Mouse (Mus musculus): ENCODE measurements around the gene Cenpq.

The Cenpq gene

DNA sequence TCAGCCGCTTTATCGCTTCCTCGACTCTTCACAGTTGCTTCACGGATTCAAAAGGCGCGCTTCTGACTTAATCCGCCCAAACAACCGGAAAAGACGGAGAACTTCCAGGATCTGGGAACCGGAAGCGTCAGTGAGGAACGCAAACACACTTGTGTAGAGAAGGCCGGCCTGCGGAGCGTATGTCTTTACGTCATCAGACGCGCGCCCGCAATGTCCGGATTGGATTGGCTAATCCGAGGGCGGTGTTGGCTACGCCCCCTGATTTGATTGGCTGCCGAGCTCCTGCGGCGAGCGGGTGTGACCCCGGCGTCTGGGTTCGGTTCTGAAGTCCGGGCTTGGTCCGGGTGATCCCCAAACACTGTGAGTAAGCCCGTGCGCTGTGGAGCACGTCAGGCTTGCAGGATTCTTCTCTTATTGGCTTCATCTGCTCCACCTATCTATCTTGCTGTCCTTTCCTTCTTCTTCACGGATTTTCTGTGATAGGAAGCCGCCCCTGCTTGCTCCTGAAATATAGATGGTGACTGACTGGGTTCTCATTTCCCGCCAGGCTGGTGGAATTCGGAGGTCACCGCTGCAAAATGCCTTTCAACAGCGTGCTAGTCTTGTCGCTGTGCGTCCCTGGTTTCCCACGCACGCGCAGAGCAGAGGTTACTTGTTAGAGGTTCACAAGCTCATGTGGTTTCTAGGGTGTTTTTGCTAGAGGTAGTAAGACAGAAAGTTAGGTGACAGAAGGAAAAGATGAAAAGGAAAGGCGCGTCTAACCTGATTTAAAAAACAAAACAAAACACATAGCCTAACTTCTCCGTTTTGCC, at the start of gene Cenpq, which contains the start of gene Mut:
Gene Cenpq, minus strand, starts transcription at position 628 of the 812 bp plus-strand sequence.
Gene Mut, plus strand, starts transcription at position 266 of the 812 bp plus-strand sequence.
- peak; percentile 94 for DNase-seq (ENCODE audit: low read depth, low spot score)

DNA sequence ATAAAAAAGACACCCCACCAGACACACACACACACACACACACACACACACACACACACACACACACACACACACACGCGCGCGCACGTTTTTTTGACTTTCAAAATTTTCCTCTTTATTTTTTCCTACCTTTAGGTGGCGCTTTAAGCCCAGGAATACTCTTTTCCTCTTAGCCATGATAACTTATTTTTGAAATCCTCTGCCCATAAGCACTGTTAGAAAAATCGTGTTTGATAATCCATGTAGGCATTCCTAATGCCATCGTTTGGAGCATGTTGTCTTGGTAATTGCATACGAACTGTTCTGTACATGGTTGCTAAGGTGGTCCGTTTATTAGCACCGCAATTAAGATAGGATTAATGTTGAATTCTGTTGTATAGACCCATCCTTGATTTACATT, 43.1 kb upstream of the Cenpq start:
- no peak for DNase-seq (ENCODE audit: low read depth, low spot score)

DNA sequence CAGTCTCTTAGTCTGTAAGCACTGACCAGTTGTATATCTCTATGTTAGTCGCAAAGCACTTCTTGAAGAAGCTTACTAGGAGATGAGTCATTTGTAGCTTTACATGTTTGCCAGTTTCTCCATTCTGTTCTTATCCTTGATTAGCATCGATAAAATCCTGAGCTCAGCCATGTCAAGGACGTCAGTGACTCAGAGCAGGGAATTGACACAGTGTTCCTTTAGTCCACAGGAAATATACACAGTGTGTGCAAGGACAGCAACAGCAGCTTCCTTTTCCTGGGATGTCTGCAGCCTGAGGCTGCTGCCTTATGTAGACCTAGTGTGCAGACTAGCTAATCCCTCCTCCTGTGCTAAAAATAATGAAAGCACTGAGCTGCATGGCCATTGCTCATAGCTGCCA, 13.7 kb upstream of the Cenpq start:
- DNase-seq (ENCODE audit: low read depth, low spot score) = no peak

DNA sequence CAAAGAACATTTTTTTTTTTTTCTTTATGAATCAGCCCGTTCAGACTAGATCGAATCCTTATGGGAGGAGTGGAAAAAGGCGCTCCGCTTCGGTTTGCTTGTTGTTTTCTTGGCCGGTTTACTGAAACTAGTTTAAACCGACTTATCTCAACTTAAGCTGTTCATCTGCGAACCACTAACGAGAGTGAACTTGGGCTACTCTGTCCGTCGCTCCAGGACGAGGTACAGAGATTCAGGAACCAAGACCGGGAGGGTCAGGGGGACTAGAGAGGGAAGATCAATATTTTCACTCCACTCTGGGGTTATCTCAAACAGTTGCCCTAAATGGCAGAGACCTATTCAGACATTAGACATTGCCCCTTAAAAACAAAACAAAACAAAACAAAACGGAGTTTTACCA, 862 bp downstream of the Cenpq start:
- DNase-seq (ENCODE audit: low read depth, low spot score) = no peak

DNA sequence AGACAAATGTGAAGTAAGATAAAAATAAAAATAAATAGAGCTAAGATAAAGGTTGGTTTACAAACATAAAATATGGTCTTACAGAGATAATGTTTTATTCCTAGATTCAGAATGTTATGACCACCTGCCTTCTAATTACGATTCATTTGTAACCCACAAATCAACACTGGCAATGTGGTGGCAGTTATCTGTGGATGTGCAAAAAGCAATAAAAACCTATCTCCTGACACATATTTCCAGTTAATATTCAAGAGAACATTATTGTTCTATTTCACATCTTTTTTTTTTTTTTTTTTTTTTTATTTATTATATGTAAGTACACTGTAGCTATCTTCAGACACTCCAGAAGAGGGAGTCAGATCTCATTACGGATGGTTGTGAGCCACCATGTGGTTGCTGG, 19.3 kb downstream of the Cenpq start:
- DNase-seq (ENCODE audit: low read depth, low spot score) = no peak

DNA sequence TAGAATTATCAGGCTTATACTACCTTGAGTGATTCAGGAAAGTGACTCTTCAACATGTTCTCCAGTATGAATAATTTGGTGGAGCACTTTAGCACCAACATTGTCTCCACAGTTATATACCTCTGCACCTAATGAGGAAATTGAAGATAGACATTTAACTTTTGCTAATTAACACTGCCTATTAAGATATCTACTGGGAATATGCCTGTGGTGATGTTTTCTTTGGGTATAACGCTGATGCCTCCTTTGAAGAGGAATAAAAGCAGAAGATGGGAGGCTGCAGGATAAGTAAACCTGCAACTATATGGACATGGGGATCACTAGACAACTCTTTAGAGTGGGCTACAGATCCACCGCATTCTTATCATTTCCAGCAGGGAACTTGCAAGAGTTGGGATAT, 20.6 kb downstream of the Cenpq start, which contains the start of gene Glyatl3:
Gene Glyatl3, minus strand, starts transcription at position 101 of the 400 bp plus-strand sequence.
- no peak for DNase-seq (ENCODE audit: low read depth, low spot score)

DNA sequence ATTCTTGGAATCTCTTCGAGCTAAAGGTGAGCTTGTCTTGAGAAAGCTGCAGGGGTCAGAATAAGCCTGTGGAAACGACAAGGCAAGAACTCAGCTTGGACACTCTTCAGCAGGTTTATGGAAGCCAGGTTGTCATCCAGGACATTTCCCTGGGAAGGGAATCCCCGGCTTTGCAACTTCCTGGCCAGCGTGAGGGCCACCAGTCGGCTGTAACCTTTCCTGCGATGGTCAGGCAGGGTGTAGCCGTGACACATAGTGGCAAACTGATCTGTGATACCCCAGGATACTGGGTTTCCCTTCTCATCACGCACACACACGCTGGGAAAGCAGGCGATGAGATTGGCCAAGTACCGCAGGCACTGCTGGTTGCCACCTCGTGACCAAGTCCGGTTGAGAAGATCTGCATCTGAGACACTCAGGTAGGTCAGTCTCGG, 30.1 kb downstream of the Cenpq start:
- no peak for DNase-seq (ENCODE audit: low read depth, low spot score)

DNA sequence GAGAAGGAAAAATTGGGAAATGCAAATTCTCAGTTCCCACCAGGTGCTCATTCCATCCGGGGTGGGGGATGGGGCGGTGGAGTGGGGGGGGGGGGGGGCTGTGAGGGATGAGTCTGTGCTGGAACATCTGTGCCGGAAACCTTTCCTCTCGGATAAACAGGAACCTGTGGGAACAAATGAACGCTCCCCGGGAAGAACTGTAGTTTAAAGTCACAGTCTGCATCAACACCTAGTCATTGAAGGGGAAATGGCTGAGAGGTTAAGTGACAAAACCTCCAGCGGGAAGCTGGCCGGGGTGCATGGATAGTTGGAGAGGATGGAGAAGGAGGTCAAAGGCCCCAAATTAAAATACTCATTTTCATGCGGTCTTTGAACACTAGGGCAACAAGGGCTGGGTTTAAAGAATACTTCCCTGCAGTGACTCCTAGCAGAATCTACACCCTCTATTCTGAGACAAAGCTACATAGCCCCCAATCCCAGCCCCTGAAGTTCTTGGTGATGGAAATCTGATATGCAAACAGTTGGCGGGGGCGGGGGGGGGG, 30.7 kb downstream of the Cenpq start:
- no peak for DNase-seq (ENCODE audit: low read depth, low spot score)

DNA sequence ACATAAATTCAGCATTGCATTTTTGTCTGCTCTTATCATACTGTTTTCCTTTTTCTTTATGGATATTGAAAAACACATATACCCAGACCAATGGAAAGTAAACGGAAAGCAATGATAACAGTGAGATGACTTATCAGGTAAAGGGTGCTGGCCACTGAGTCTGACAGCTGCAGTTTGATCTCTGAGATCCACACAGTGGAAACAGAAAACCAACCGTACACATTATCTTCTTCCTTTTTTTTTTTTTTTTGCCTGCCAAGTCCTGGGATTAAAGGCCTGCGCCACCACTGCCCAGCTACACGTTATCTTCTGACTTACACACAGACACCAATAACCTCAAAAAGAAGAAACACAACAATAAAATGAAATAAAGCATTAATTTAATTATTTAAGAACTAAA, 31.5 kb downstream of the Cenpq start:
- DNase-seq (ENCODE audit: low read depth, low spot score) = no peak

DNA sequence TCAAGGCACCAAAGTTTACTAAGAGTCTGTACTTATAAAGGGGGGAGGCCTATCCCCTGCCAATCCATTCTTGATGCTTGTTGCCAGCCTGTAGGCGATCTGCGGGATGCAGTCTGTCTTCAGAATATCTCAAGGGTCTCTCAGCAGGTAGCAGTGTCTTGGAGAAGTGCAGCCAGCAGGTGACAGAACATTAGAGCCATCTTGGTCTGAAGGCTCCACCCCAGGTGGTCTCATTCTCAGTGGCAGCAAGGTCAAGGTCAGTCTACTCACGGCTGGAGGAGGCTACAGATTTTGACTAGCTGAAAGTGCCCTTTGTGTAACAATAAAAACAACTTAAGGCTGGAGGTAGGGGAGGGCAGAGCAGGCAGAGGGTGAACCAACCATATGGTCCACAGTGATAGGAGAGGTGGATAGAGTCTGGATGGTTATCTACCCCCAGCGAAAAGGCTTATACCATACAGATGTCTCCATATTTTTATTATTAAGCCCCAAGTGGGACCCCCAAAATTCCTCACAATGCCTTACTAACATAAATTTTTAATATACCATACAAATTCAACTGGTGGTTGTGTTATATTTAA, 35.0 kb downstream of the Cenpq start:
- no peak for DNase-seq (ENCODE audit: low read depth, low spot score)

DNA sequence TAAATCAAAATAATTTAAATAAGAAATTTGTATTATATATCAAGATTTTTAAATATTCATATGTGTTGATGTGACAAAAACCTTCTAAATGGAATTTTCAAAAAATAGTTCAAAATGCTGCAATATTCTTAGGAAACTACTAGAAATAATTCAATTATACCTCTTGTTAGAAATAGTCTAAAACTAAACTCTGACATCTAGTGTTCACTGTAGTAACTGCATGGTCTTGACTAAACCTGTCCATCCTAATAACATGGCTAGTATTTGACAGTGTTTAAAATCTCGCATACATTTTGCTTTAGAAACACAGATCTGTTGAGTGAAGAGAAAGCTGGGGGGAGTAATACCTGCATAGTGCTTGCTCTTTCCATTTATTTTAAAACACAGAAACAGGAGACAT, 38.0 kb downstream of the Cenpq start:
- DNase-seq (ENCODE audit: low read depth, low spot score) = no peak

DNA sequence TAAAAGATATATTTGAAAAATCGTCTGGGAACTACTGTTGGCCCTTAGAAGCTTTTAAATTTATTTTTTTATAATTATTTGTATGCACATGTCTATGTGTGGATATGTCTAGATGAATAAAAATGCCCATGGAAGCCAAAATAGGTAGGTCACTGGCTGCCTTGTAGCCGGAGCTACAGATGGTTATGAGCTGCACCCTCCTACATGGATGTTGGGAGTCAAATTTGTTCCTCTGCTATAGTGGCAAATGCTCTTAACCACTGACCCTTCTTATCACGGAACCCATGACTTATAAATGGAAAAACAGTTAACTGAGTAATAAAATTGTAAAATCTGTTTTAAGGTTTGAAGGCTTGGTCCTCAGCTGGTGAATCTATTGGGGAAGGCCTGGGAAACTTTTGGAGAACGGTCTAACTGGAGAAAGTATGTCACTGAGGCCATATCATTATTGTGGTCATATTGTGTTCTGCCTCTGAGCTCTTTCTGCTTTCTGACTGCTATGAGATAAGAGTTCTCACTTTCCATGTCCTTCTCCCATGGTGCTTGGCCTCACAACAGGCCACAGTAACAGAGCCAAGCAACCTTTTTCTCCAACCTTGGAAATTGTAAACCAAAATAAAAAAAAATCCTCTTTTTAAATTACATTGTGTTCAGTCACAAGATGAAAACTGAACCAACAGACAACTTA, 46.9 kb downstream of the Cenpq start:
- DNase-seq (ENCODE audit: low read depth, low spot score) = no peak

DNA sequence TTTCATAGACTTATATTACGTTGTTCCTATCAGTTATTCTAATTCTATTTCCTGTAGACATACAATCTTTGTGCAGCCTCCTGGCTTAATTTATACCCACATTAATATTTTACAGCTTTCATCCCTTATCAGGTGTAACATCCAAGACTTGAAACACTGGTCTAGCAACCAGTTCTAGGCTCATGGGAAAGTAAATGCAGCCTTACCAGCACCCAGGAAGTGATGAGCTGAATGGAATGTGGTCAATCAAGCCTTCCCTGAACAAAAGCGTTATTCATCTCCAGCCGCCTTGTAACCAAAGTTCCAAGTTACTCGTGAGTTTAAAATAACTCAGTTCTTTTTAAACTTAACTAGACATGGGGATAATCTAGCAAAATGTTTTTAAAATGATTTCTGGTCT, 49.7 kb downstream of the Cenpq start:
- no peak for DNase-seq (ENCODE audit: low read depth, low spot score)

DNA sequence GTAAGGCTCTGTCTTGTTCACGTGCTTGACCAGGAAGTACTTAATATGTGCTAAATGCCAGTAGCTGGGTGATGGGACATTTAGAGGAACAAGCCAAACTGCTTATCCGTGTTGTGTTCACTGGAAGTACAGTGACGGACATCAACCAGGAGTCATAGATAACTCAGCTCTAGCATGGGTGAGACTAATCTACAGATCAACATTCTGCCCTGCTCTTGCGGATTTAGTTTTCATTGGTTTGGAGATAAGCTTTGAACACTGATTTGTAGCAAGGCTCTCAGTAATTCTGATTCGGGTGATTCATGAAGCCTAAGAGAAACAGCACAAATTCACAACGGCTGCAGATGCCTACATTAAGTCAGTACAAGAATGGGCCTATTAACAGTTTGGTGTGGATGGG, 52.7 kb downstream of the Cenpq start:
- DNase-seq (ENCODE audit: low read depth, low spot score) = no peak

DNA sequence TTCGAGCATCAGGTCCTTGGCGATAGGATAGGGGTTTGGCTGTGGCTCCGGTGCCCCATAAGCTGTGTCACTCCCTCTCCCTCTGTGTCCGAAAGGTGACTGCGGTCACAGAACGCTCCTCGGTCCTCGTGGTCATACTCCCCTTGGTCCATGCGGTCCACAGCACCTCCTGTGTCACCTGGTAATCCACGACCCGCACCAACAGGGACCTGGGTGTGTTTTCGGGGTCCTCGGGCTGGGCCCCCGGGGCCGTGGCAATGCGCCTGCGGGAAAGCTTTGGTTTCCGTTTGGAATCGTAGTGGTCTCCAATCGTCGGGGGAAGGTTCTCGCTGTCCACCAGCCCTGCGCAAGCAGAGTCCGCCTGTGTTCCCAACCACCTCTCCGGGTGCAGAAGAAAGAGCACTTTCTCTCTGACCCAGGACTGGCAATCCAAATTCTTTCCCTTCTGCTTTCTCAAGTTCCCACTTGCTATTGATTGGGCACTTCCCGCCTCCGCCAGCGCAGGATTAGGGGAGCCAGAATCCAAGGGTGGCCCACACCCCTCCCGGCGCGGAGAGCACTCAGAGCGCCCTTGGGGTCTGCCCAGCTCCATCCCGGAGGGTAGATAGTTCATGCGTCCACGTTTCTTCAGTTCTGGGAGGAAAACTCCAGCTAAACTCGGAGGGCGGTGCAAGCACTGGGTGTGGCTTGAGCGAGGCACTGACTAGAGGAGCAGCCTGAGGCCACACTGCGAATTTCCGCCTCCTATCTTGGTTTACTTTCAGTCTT, 54.7 kb downstream of the Cenpq start, which contains the start of gene 9130008F23Rik:
Gene 9130008F23Rik, minus strand, starts transcription at position 636 of the 768 bp plus-strand sequence.
- DNase-seq (ENCODE audit: low read depth, low spot score) = no peak

DNA sequence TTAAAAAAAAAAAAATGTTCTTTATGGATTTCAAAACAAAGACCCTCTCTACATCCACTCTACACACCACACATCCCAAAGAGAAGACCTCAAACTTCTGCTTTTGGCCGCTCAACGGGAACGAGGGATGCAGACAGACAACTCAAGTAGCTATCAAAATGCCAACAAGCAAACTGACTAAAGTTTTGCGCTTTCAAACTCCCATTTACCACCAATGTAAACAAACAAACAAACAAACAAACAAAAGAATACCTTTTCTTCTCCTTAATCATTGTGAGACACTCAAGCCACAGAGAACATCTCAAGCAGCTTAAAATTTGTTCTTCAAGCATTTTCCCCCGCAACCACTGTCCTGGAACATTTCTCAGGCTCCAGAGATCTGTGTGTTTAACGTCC, 55.3 kb downstream of the Cenpq start:
- no peak for DNase-seq (ENCODE audit: low read depth, low spot score)

DNA sequence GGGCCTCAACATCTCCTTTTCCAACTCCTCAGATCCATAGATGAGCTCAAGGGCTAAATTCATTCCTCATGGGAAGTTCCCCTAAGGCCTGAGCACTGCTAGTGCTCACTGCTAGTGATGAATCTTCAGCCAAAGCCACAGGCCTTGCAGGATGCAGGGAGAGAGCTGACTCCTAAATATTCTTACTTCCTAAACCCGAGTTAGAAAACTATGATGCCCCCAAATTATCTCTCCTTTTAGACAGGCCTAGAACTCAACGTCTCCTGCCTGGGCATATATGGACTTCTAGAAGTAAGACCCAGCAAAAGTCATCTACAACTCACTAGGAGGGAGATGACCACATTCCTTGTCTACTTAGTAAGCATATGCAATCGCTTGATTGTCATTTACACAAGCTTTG, 57.1 kb downstream of the Cenpq start:
- DNase-seq (ENCODE audit: low read depth, low spot score) = no peak

DNA sequence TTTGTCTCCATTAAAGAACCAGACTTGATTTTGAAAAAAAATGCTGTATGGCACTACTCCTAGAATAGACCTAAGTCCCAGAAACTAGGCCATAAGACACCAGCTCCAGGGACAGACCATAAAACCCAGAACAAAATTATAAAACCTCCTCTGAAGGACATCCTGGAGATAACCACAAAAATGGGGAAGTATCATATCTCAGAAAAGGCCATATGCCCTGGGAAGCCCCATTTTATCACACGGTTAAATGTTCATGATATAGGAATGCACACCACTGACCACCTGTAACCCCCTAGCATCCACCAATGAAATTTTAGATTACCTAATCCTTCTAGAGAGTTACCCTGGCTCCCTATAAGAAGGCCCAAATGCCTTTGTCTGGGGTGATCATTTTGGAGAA, 59.3 kb downstream of the Cenpq start:
- no peak for DNase-seq (ENCODE audit: low read depth, low spot score)

DNA sequence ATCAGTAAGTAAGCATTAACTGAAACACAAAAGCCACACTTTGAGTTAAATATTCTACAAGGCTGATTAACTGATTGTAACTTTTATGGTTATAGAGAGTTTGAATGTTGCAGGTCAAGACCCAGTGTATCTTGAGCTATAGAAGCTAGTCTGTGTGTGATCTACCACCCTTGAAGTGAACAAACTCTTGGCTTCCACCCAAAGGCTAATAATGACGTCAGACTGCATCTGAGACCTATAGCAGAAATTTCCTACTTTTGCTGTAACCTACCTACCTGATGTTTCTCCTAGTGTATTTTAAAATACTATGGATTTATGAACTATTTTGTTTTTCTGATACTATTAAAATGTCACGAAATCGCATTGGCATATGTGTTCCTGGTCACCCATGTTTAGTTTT, 60.1 kb downstream of the Cenpq start:
- no peak for DNase-seq (ENCODE audit: low read depth, low spot score)

DNA sequence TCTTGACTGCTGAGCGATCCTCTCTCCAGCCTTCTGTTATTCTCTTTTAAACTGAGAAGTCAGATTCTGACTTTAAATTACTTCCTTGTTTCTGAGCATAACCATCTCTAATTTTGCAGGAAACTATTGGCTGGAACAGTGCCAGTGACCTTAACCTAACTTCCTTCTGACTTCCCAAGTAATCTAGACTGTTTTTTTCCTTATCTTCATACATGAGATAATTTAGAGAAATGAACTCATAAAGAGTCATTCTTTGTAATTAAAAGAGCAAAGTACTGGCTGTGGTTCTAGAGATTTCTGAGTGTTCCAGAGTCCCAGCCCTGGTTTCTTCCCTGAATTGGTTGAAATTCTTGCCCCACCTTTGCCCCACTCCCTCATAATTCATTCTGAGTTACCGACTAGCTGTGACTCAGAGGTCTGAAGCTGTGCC, 61.2 kb downstream of the Cenpq start:
- no peak for DNase-seq (ENCODE audit: low read depth, low spot score)

Measured in embryo, embryonic 11.5 days (tissue).